In genomic region chr6:99887904-99888303, GRCm38 (mm10) we compare ENCODE assay signal across 25 mouse cellular contexts.
DNase-seq lines count a peak whose midpoint lies in the region; ATAC-seq and TF ChIP-seq lines count a peak whose summit lies in the region.
"Had no signal": no experiment of that assay in that cellular context is flagged by ENCODE, and none has a peak within 500 bp of the region (broad histone marks: within the 10 kb centered on the region; RNA-seq: fewer than 3 reads in every experiment).

No protein-coding gene starts in this region.

- DNase-seq in embryo, embryonic 10 days (ENCODE audit: low spot score): peak; percentile 32
- no peak for DNase-seq in embryo, embryonic 9.5 days (ENCODE audit: extremely low spot score)
- DNase-seq in thymus, postnatal 0 days (ENCODE audit: low spot score): peak; percentile 12
- DNase-seq in thymus, postnatal 14 days: no peak
- DNase-seq in hindlimb bud, embryonic 11.5 days (ENCODE audit: extremely low spot score, low read depth, low spot score): peak; percentile 75
- no peak for DNase-seq in stomach, postnatal 0 days (ENCODE audit: low spot score)
- DNase-seq in cerebellum, postnatal 36 days: no peak
- no peak for DNase-seq in cerebellum, postnatal 4 days (ENCODE audit: low spot score in 2 of 2)
- DNase-seq: adrenal gland, postnatal 25 days; cerebellum, adult 11-12 months; cerebellum, postnatal 25 days; heart, postnatal 36 days; kidney, adult 18-20 months; lung, adult 2 months; lung, postnatal 4 days; right cerebral cortex, postnatal 25 days; thymus, adult 18-20 months had no signal

- H3K36me3 ChIP-seq in stomach, postnatal 0 days (ENCODE audit: control insufficient read depth, insufficient read depth, low read length): no peaks in the 10 kb centered on the region
- H3K36me3 ChIP-seq: G1E; heart, embryonic 12.5 days; hindbrain, embryonic 15.5 days; liver, embryonic 12.5 days had no signal

- no peak overlapping the region for H3K9ac ChIP-seq in stomach, postnatal 0 days (ENCODE audit: low read length)
- H3K9ac ChIP-seq: forebrain, embryonic 13.5 days; heart, embryonic 12.5 days; hindbrain, embryonic 15.5 days; liver, embryonic 12.5 days had no signal

- no peak for ATAC-seq in stomach, postnatal 0 days (ENCODE audit: low FRiP score, low TSS enrichment)
- ATAC-seq: forebrain, embryonic 13.5 days; liver, embryonic 12.5 days had no signal

- H3K27me3 ChIP-seq in stomach, postnatal 0 days (ENCODE audit: control insufficient read depth, insufficient read depth, low read length): no peaks in the 10 kb centered on the region
- H3K27me3 ChIP-seq: hindbrain, embryonic 15.5 days had no signal

- no peak for TF ChIP-seq EP300 in stomach, postnatal 0 days (optimal IDR thresholded peaks at IDR 0.05)

- H3K9me3 ChIP-seq in stomach, postnatal 0 days (ENCODE audit: control insufficient read depth, low read length): no peaks in the 10 kb centered on the region
- H3K9me3 ChIP-seq: forebrain, embryonic 13.5 days; heart, embryonic 12.5 days; hindbrain, embryonic 15.5 days; liver, embryonic 12.5 days had no signal

- H3K4me1 ChIP-seq in stomach, postnatal 0 days (replicated peaks; ENCODE audit: control insufficient read depth, insufficient read depth): no peaks in the 10 kb centered on the region
- H3K4me1 ChIP-seq: liver, embryonic 12.5 days had no signal

- 40% methylated on average over 8 of the region's 8 CpGs for WGBS in stomach, postnatal 0 days

- H3K27ac ChIP-seq in stomach, postnatal 0 days (replicated peaks): no peak overlapping the region
- H3K27ac ChIP-seq: forebrain, embryonic 13.5 days; hindbrain, embryonic 15.5 days; kidney, postnatal 0 days; liver, embryonic 12.5 days had no signal

- no peak overlapping the region for H3K4me3 ChIP-seq in stomach, postnatal 0 days (ENCODE audit: low read depth, low read length)
- H3K4me3 ChIP-seq: forebrain, embryonic 13.5 days; heart, embryonic 12.5 days; hindbrain, embryonic 15.5 days; liver, embryonic 12.5 days; myocyte had no signal

- TF ChIP-seq CTCF in stomach, postnatal 0 days (IDR thresholded peaks at IDR 0.05; ENCODE audit: low read depth): peak; percentile 36

- no peak overlapping the region for H3K4me2 ChIP-seq in stomach, postnatal 0 days (replicated peaks; ENCODE audit: low read depth)
- H3K4me2 ChIP-seq: forebrain, embryonic 13.5 days; heart, embryonic 12.5 days; hindbrain, embryonic 15.5 days; liver, embryonic 12.5 days; midbrain, embryonic 11.5 days had no signal

Comparison
In these comparisons a context has a peak if more than half of its experiments do, and no peak if none do; other contexts are left out.
1. DNase-seq: peak in embryo, embryonic 10 days (single experiment), thymus, postnatal 0 days (single experiment) and hindlimb bud, embryonic 11.5 days (single experiment); none in embryo, embryonic 9.5 days (single experiment), thymus, postnatal 14 days (single experiment), stomach, postnatal 0 days (single experiment), cerebellum, postnatal 36 days (0 of 2) and cerebellum, postnatal 4 days (0 of 2).